Mouse (Mus musculus) stomach, embryonic 15.5 days (tissue): ENCODE results near the gene Mylpf. TPM values are rescaled to one million over a fixed set of nuclear protein-coding genes. Genes with fewer than 3 reads are reported as not detected.

Experiments used
- ATAC-seq: fragments of 200-750 bp; cut with Nextera tagmentation; 2 replicates; pipeline ENCODE4 v1.8.0; 2017; ENCODE audit warnings: low read depth, moderate number of reproducible peaks, moderate TSS enrichment; ENCODE audit not compliant: insufficient read depth, low FRiP score
- H3K27ac ChIP-seq: fragments of 300-500 bp; sonication (generic); 2 replicates; pipeline ENCODE4 v1.5.1; 2015; ENCODE audit warnings: mild to moderate bottlenecking, inconsistent platforms
- H3K27me3 ChIP-seq: fragments of 300-500 bp; sonication (generic); replicated peaks from 2 replicates; pipeline ENCODE4 v1.6.1; 2015; ENCODE audit warnings: inconsistent platforms
- H3K36me3 ChIP-seq: fragments of 300-500 bp; sonication (generic); 2 replicates; pipeline ENCODE4 v1.6.1; 2015; ENCODE audit warnings: inconsistent platforms
- H3K4me1 ChIP-seq: fragments of 300-500 bp; sonication (generic); 2 replicates; pipeline ENCODE4 v1.6.1; 2015; ENCODE audit warnings: inconsistent platforms
- H3K4me2 ChIP-seq: fragments of 300-500 bp; sonication (generic); 2 replicates; pipeline ENCODE4 v1.6.1; 2015; ENCODE audit warnings: mild to moderate bottlenecking, inconsistent platforms
- H3K4me3 ChIP-seq: fragments of 300-500 bp; sonication (generic); replicated peaks from 2 replicates; pipeline ENCODE4 v1.5.1; 2015; ENCODE audit warnings: inconsistent platforms
- H3K9ac ChIP-seq: fragments of 300-500 bp; sonication (generic); 2 replicates; pipeline ENCODE4 v1.6.1; 2015; ENCODE audit warnings: inconsistent platforms
- H3K9me3 ChIP-seq: fragments of 300-500 bp; sonication (generic); 2 replicates; pipeline ENCODE4 v1.6.1; 2016; ENCODE audit warnings: inconsistent platforms
- WGBS: fragments of 180-500 bp; shearing (Covaris S2); methylation state at CpG from one replicate; pipeline ENCODE4 v1.1.7; 2015; 5-methylcytosine and 5-hydroxymethylcytosine counted together
- polyA plus RNA-seq: library from polyadenylated mRNA; unstranded; fragments of >200 nt; fragmentation: Nextera tagmentation; extraction: Ambion mirVana; gene quantifications from 2 replicates; pipeline ENCODE4 v1.2.1, GENCODE M21; 2015

The Mylpf gene
- polyA plus RNA-seq, 1 experiment from 2014 or later: 18.6 TPM

GRCm38 (mm10) chr7:127218670-127219069 lies 10.0 kb downstream of the Mylpf start:
- no peak overlapping the region for H3K4me2 ChIP-seq

GRCm38 (mm10) chr7:127220440-127220839 lies 11.8 kb downstream of the Mylpf start:
- Histone ChIP-seq H3K27me3 (no peaks in the 10 kb centered on the region), H3K36me3 (no peaks in the 10 kb centered on the region), H3K27ac (no peak overlapping the region), H3K9me3 (no peaks in the 10 kb centered on the region), H3K9ac (no peak overlapping the region), H3K4me2 (no peak overlapping the region), H3K4me3 (no peak overlapping the region), H3K4me1 (0 out of 2 replicates have a peak, but pooled peaks cover 3% of the 10 kb centered on the region)
- WGBS: 71% methylated on average over 6 of the region's 6 CpGs
- ATAC-seq: no peak

More at GRCm38 (mm10) chr7:127218670-127219069, 10.0 kb downstream of the Mylpf start:
- Histone ChIP-seq H3K27ac (no peak overlapping the region), H3K27me3 (no peaks in the 10 kb centered on the region), H3K4me3 (no peak overlapping the region), H3K9ac (no peak overlapping the region), H3K4me1 (peaks cover 9% of the 10 kb centered on the region; the same call in 1 of the 2 replicates), H3K9me3 (no peaks in the 10 kb centered on the region), H3K36me3 (no peaks in the 10 kb centered on the region)
- WGBS: 87% methylated on average over 4 of the region's 4 CpGs
- no peak for ATAC-seq

- Histone ChIP-seq H3K9ac (no peak overlapping the region), H3K4me1 (no peaks in the 10 kb centered on the region), H3K36me3 (no peaks in the 10 kb centered on the region), H3K27me3 (no peaks in the 10 kb centered on the region), H3K4me3 (no peak overlapping the region), H3K27ac (no peak overlapping the region), H3K9me3 (no peaks in the 10 kb centered on the region), H3K4me2 (no peak overlapping the region)
- no peak for ATAC-seq
- WGBS: 97% methylated on average over 3 of the region's 3 CpGs
Measured at GRCm38 (mm10) chr7:127223106-127223505, 14.4 kb downstream of the Mylpf start.

- peak; percentile 66; the same call in 1 of the 2 replicates for ATAC-seq
- Histone ChIP-seq H3K4me1 (no peaks in the 10 kb centered on the region), H3K27ac (no peak overlapping the region), H3K4me3 (no peak overlapping the region), H3K36me3 (no peaks in the 10 kb centered on the region), H3K9me3 (no peaks in the 10 kb centered on the region), H3K27me3 (no peaks in the 10 kb centered on the region), H3K4me2 (no peak overlapping the region), H3K9ac (no peak overlapping the region)
- WGBS: 79% methylated on average over 6 of the region's 6 CpGs
Measured at GRCm38 (mm10) chr7:127223515-127224478, 15.1 kb downstream of the Mylpf start.

GRCm38 (mm10) chr7:127224616-127225015 lies 15.9 kb downstream of the Mylpf start:
- no peak overlapping the region for H3K27ac ChIP-seq
- ATAC-seq: no peak
- H3K4me3 ChIP-seq: no peak overlapping the region
- no peak overlapping the region for H3K4me2 ChIP-seq
- 92% methylated on average over 6 of the region's 6 CpGs for WGBS
- H3K9ac ChIP-seq: no peak overlapping the region
- H3K4me1 ChIP-seq: no peaks in the 10 kb centered on the region
- no peaks in the 10 kb centered on the region for H3K27me3 ChIP-seq
- no peaks in the 10 kb centered on the region for H3K36me3 ChIP-seq
- H3K9me3 ChIP-seq: no peaks in the 10 kb centered on the region

GRCm38 (mm10) chr7:127225147-127225995 lies 16.7 kb downstream of the Mylpf start:
- peak; percentile 75; the same call in 1 of the 2 replicates for ATAC-seq
- Histone ChIP-seq H3K36me3 (no peaks in the 10 kb centered on the region), H3K27me3 (no peaks in the 10 kb centered on the region), H3K4me2 (no peak overlapping the region), H3K9me3 (no peaks in the 10 kb centered on the region), H3K27ac (0 out of 2 replicates have a peak overlapping the region, but pooled peaks have one; percentile 7), H3K9ac (no peak overlapping the region), H3K4me1 (peaks cover 3% of the 10 kb centered on the region; the same call in 1 of the 2 replicates), H3K4me3 (no peak overlapping the region)
- 77% methylated on average over 11 of the region's 11 CpGs for WGBS

GRCm38 (mm10) chr7:127228615-127229303 lies 20.1 kb downstream of the Mylpf start:
- H3K9ac ChIP-seq: no peak overlapping the region
- H3K4me1 ChIP-seq: peaks cover 11% of the 10 kb centered on the region
- H3K4me2 ChIP-seq: no peak overlapping the region
- H3K4me3 ChIP-seq: no peak overlapping the region
- H3K36me3 ChIP-seq: no peaks in the 10 kb centered on the region
- H3K9me3 ChIP-seq: no peaks in the 10 kb centered on the region
- ATAC-seq: peak; percentile 13; the same call in 1 of the 2 replicates
- H3K27me3 ChIP-seq: no peaks in the 10 kb centered on the region
- no peak overlapping the region for H3K27ac ChIP-seq
- 68% methylated on average over 4 of the region's 4 CpGs for WGBS

- Histone ChIP-seq H3K4me3 (peak overlapping the region; percentile 80), H3K27me3 (no peaks in the 10 kb centered on the region), H3K9me3 (no peaks in the 10 kb centered on the region), H3K4me2 (peak overlapping the region; percentile 53), H3K36me3 (peaks cover 15% of the 10 kb centered on the region), H3K4me1 (peaks cover 15% of the 10 kb centered on the region), H3K9ac (no peak overlapping the region), H3K27ac (peak overlapping the region; percentile 98; the same call in 1 of the 2 replicates)
- WGBS: 46% methylated on average over 3 of the region's 3 CpGs
- ATAC-seq: no peak
Measured at GRCm38 (mm10) chr7:127231376-127231775, 22.7 kb downstream of the Mylpf start.

- H3K36me3 ChIP-seq: peaks cover 21% of the 10 kb centered on the region
- peaks cover 15% of the 10 kb centered on the region for H3K4me1 ChIP-seq
- no peaks in the 10 kb centered on the region for H3K27me3 ChIP-seq
- H3K9ac ChIP-seq: peak overlapping the region; percentile 80; the same call in 1 of the 2 replicates
- peak overlapping the region; percentile 98 for H3K27ac ChIP-seq
- ATAC-seq: no peak
- H3K4me3 ChIP-seq: peak overlapping the region; percentile 80
- no peaks in the 10 kb centered on the region for H3K9me3 ChIP-seq
- H3K4me2 ChIP-seq: peak overlapping the region; percentile 53
- WGBS: 4% methylated on average over 20 of the region's 20 CpGs
Measured at GRCm38 (mm10) chr7:127231826-127232621, 23.3 kb downstream of the Mylpf start.

- no peaks in the 10 kb centered on the region for H3K27me3 ChIP-seq
- H3K4me3 ChIP-seq: peak within 1 kb of the TSS; percentile 80
- WGBS: under 1% methylated on average over 63 of the region's 64 CpGs
- H3K4me1 ChIP-seq: peaks cover 15% of the 10 kb centered on the region
- H3K4me2 ChIP-seq: peak within 1 kb of the TSS; percentile 53
- no peaks in the 10 kb centered on the region for H3K9me3 ChIP-seq
- H3K36me3 ChIP-seq: peaks cover 28% of the 10 kb centered on the region
- H3K27ac ChIP-seq: peak within 1 kb of the TSS; percentile 98
- H3K9ac ChIP-seq: peak within 1 kb of the TSS; percentile 80
- peak; percentile 91 for ATAC-seq
Measured at GRCm38 (mm10) chr7:127232622-127233367, 24.1 kb downstream of the Mylpf start, which contains the start of the genes Zfp553 and Sept1. TSS of gene Zfp553 (plus strand) at chr7:127233061. TSS of gene Sept1 (minus strand) at chr7:127233130.
